Mouse (Mus musculus): ENCODE measurements around the gene Fezf2. TPM values are rescaled to one million over a fixed set of nuclear protein-coding genes. Genes with fewer than 3 reads are reported as not detected.

Fezf2 gene
- polyA plus RNA-seq, 1 experiment: not detected

DNA sequence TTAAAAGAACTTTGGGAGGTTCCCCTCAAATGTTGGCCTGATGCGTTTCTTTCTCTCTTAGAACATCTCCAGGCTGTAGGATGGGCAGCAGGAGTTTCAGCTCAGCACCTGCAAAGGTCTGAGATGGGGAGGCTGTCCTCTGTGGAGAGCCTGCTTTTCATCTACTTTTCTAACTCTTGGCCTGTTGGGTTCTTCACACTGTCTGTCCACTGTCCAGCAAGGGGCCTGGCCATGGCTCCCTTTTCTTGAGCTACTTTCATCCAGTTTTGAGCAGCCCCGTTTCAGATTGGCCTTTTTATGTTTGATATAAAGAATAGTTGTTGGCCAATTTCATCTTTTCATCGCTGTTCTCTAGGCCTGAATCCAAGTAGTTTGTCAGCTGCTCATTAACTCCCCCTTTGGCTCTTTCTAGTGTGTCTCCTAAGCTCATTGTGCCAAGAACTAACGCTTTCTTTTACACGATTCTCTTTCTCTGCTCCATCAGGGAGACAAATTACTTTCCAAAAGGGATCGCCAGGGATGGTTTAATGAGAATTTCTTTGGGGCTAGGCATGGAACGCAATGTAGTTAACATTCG, 10.5 kb downstream of the Fezf2 start:
- no peak overlapping the region for H3K4me3 ChIP-seq (replicated peaks; ENCODE audit: extremely low read depth, low read depth, low read length)
- WGBS: 12% methylated on average over 8 of the region's 8 CpGs
- no peak for TF ChIP-seq CTCF (IDR thresholded peaks at IDR 0.05; ENCODE audit: insufficient read depth, low read length)
- no peak for TF ChIP-seq POLR2A (IDR thresholded peaks at IDR 0.05; ENCODE audit: borderline replicate concordance, extremely low read depth, low read depth, low read length)
- H3K4me1 ChIP-seq (ENCODE audit: control insufficient read depth, insufficient read depth, low read length): no peaks in the 10 kb centered on the region
- DNase-seq: no peak

DNA sequence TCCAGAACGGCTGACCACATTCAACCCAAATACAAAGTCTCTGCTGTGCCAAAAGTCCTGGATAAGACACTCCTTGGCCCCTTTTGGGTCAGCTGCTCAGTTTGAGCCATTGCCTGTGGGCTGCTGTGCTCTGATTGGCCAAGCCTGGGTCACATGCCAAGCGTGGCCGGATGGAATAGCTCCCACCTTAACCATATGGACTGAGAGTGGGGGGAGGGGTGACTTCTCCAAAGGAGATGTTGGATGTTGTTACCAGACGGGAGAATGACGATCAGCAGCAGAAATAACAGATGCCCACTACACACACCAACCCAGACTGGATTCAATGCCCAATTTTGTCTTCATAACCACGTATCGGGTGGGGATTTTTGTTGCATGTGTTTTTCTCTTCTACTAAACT, 13.1 kb downstream of the Fezf2 start:
- TF ChIP-seq POLR2A (IDR thresholded peaks at IDR 0.05; ENCODE audit: borderline replicate concordance, extremely low read depth, low read depth, low read length): no peak
- no peak for TF ChIP-seq CTCF (IDR thresholded peaks at IDR 0.05; ENCODE audit: insufficient read depth, low read length)
- no peak for DNase-seq
- Histone ChIP-seq H3K4me3 (replicated peaks; ENCODE audit: extremely low read depth, low read depth, low read length) (no peak overlapping the region), H3K4me1 (ENCODE audit: control insufficient read depth, insufficient read depth, low read length) (no peaks in the 10 kb centered on the region)
- WGBS: 35% methylated on average over 7 of the region's 7 CpGs

DNA sequence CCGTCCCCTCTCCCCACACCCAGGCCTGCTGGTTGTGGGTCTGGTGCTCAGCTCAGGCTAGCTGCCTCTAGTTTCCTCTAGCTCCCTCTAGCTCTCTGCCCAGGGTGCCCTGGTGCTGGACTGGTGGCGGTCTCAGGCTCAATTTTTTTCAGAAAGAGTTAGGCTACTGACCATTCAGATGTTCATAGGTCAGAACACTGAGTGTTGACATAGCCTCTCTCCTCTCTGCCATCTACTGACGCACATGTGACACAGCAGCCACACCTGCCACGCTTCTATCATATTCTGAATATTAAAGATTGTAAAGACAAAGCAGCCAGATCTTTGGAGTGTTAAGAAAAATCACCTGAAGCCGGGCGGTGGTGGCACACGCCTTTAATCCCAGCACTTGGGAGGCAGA, 14.4 kb downstream of the Fezf2 start:
- TF ChIP-seq CTCF (IDR thresholded peaks at IDR 0.05; ENCODE audit: insufficient read depth, low read length): no peak
- no peak for TF ChIP-seq POLR2A (IDR thresholded peaks at IDR 0.05; ENCODE audit: borderline replicate concordance, extremely low read depth, low read depth, low read length)
- no peak for DNase-seq
- Histone ChIP-seq H3K4me1 (ENCODE audit: control insufficient read depth, insufficient read depth, low read length) (no peaks in the 10 kb centered on the region), H3K4me3 (replicated peaks; ENCODE audit: extremely low read depth, low read depth, low read length) (no peak overlapping the region)
- WGBS: 70% methylated on average over 7 of the region's 7 CpGs

DNA sequence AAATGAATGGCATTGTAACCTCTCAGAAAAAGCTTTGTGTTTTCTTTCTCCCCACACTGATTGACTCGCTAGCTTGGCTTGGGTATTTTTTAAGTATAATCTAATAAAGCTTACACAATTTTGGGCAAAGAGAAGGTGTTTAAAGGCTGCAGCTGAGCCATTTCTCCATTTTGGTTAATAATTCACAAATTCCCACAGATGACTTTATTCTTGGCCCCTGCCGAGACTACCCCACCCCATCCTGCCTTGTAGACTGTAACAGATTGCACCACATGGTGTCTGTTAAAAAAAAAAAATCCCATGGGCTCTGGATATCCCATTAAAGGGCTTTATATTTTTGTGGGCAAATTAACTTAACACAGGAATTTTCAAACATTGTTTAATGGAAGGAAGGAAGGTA, 44.9 kb downstream of the Fezf2 start:
- TF ChIP-seq CTCF (IDR thresholded peaks at IDR 0.05; ENCODE audit: insufficient read depth, low read length) (no peak), POLR2A (IDR thresholded peaks at IDR 0.05; ENCODE audit: borderline replicate concordance, extremely low read depth, low read depth, low read length) (no peak)
- Histone ChIP-seq H3K4me3 (replicated peaks; ENCODE audit: extremely low read depth, low read depth, low read length) (no peak overlapping the region), H3K4me1 (ENCODE audit: control insufficient read depth, insufficient read depth, low read length) (no peaks in the 10 kb centered on the region)
- 41% methylated on average over 2 of the region's 2 CpGs for WGBS
- DNase-seq: no peak

DNA sequence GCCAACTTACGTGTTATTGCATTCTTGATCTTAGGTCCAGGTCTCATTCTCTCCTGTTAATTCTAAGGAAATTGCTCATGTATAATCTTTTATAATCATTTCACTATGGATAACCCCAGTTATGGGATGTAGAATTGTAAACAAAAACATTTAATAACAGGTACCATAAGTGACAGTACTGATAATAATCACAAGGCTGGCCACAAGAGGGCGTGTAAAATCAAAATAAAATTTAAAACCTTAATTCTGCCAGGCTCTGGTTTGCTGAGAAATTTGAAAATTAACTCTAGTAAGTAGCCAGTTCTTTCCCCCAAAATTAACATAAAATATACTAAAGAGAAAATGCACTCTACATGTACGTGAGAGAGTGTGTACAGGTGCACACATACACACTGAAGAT, 47.3 kb downstream of the Fezf2 start:
- no peak overlapping the region for H3K4me3 ChIP-seq (replicated peaks; ENCODE audit: extremely low read depth, low read depth, low read length)
- TF ChIP-seq CTCF (IDR thresholded peaks at IDR 0.05; ENCODE audit: insufficient read depth, low read length) (no peak), POLR2A (IDR thresholded peaks at IDR 0.05; ENCODE audit: borderline replicate concordance, extremely low read depth, low read depth, low read length) (no peak)
- no peaks in the 10 kb centered on the region for H3K4me1 ChIP-seq (ENCODE audit: control insufficient read depth, insufficient read depth, low read length)
- WGBS: 75% methylated on average over 3 of the region's 3 CpGs
- no peak for DNase-seq

DNA sequence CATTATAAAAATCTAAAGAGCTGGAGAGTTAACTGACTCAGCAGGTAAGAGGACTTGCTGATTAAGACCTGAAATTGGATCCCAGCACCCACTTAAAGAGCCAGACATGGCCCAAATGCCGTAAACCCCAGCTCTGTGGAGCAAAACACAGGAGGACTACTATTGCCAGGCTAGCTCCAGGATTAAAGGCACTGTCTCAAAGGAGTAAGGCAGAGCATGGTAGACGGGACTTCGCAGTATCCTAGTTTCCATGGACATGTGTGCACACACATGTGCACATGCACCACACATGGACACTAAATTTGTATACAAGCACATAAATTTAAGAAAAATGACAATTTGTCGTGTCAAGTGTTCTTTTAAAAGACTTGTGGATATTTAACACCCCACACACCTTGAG, 47.7 kb downstream of the Fezf2 start:
- TF ChIP-seq CTCF (IDR thresholded peaks at IDR 0.05; ENCODE audit: insufficient read depth, low read length): no peak
- TF ChIP-seq POLR2A (IDR thresholded peaks at IDR 0.05; ENCODE audit: borderline replicate concordance, extremely low read depth, low read depth, low read length): no peak
- DNase-seq: no peak
- 82% methylated on average over 4 of the region's 4 CpGs for WGBS
- Histone ChIP-seq H3K4me1 (ENCODE audit: control insufficient read depth, insufficient read depth, low read length) (no peaks in the 10 kb centered on the region), H3K4me3 (replicated peaks; ENCODE audit: extremely low read depth, low read depth, low read length) (no peak overlapping the region)

DNA sequence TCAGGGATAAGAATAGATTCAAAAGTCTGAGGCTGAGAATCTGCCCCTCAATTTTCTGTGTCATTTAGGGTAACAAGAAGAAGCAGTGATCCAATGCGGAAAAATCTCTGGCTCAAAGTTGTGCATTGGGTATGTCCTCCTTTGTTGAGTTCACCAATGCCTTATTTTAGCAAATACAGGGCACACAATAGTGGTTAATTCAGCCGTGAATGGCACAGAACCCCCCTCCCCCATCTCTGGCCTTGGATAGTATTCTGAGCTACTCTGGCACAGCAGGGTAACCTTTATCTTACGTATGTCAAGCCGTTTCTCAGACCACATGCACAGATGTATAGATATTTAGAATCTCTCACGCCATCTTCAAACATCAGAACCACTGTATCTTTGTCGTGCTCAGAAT, 48.3 kb downstream of the Fezf2 start:
- WGBS: 85% methylated on average over 6 of the region's 6 CpGs
- Histone ChIP-seq H3K4me1 (ENCODE audit: control insufficient read depth, insufficient read depth, low read length) (no peaks in the 10 kb centered on the region), H3K4me3 (replicated peaks; ENCODE audit: extremely low read depth, low read depth, low read length) (no peak overlapping the region)
- DNase-seq: no peak
- TF ChIP-seq CTCF (IDR thresholded peaks at IDR 0.05; ENCODE audit: insufficient read depth, low read length) (no peak), POLR2A (IDR thresholded peaks at IDR 0.05; ENCODE audit: borderline replicate concordance, extremely low read depth, low read depth, low read length) (no peak)

DNA sequence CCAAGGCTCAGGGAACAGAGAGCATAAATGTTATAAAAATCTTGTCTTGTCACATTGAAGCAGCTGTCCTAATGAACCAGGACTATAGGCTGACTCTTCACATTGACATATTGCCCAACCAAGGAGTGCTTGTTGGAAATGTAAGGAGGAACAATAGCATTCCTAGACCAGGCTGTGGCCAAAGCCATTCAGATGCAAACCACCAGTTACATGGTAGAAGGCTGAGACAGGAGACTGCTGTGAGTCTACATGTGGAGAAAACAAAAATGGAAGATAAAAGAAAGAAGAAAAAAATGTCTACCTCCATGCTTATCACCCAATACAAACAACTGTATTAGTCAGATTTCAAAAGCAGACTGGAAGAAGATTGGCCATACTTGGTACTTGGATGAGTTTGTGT, 48.8 kb downstream of the Fezf2 start:
- Histone ChIP-seq H3K4me1 (ENCODE audit: control insufficient read depth, insufficient read depth, low read length) (no peaks in the 10 kb centered on the region), H3K4me3 (replicated peaks; ENCODE audit: extremely low read depth, low read depth, low read length) (no peak overlapping the region)
- no peak for TF ChIP-seq POLR2A (IDR thresholded peaks at IDR 0.05; ENCODE audit: borderline replicate concordance, extremely low read depth, low read depth, low read length)
- TF ChIP-seq CTCF (IDR thresholded peaks at IDR 0.05; ENCODE audit: insufficient read depth, low read length): no peak
- no peak for DNase-seq

DNA sequence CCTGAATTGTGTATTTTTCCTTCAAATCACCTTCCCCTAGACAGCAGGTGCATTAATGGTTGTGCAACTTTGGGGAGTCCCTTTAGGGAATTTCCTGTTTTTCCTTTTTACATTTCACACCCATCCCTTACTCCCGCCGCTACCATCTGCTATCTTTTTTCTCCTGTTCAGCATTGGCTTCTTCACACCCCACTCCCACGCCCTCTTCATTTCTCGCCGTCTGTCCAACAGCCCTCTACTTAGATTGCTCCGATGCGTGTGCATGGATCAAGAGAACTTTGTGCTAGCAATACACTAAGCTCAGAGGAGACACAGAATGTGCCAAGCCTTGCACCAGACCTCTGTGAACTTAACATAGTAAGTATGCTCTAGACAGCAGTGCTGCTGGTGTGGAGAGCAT, 51.6 kb downstream of the Fezf2 start:
- DNase-seq: no peak
- no peaks in the 10 kb centered on the region for H3K4me1 ChIP-seq (ENCODE audit: control insufficient read depth, insufficient read depth, low read length)
- H3K4me3 ChIP-seq (replicated peaks; ENCODE audit: extremely low read depth, low read depth, low read length): no peak overlapping the region
- WGBS: 89% methylated on average over 7 of the region's 7 CpGs
- no peak for TF ChIP-seq POLR2A (IDR thresholded peaks at IDR 0.05; ENCODE audit: borderline replicate concordance, extremely low read depth, low read depth, low read length)
- TF ChIP-seq CTCF (IDR thresholded peaks at IDR 0.05; ENCODE audit: insufficient read depth, low read length): no peak

Other genes with a start within 250 kb of the Fezf2 start
- gene Gm49355, start 64.2 kb downstream of the Fezf2 start, polyA plus RNA-seq (2012; rRNA removed): 0.07 and 0.19 TPM in 2 replicates
- gene 3830406C13Rik, start 64.0 kb downstream of the Fezf2 start, polyA plus RNA-seq (2012; rRNA removed): 4.5 and 7.5 TPM in 2 replicates